Mouse (Mus musculus): ENCODE measurements around the gene Mia3. TPM values are rescaled to one million over a fixed set of nuclear protein-coding genes. Genes with fewer than 3 reads are reported as not detected.
"Not testable (repeated sequence)": the region's sequence is repeated elsewhere in the genome, so short reads cannot be mapped to it uniquely, and the experiment has no call there.

The Mia3 gene
- 100 to 1,000 TPM in 1 of 3 experiments, 10 to 100 TPM in 2; 90.7 to 111 (median 99.2) TPM for polyA plus RNA-seq (2017; shearing (Covaris generic))

GRCm38 (mm10) chr1:183369427-183370014 is at the start of gene Mia3:
TSS of gene Mia3 (minus strand) at chr1:183369553.
- ATAC-seq, result peak; percentile 97

DNA sequence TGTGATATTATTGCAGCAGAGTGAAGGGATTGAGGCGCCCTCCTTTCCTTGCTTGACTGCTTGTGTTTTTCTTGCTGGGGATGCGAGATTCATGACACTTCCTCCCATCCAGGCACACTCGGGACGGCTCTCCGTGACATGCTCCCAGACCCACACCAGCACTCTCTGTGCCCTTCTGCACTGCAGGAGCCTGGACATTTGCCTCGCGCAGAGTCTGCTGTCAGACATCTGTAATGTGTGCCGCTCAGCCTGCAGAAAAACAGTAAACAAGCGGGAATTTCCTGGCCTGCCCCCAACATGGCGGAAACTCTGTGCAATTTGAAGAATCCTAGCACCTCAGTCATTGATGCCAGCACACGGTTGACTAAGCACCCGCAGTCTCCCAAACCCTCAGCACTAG is 48.5 kb upstream of the Mia3 start, which contains the start of gene Hhipl2:
TSS of gene Hhipl2 (plus strand) at position 343 of the 400 bp plus-strand sequence.
- ATAC-seq, result no peak

GRCm38 (mm10) chr1:183414081-183414727 is 44.9 kb upstream of the Mia3 start:
- ATAC-seq, result no peak

GRCm38 (mm10) chr1:183403396-183403795 is 34.0 kb upstream of the Mia3 start:
- no peak for ATAC-seq

DNA sequence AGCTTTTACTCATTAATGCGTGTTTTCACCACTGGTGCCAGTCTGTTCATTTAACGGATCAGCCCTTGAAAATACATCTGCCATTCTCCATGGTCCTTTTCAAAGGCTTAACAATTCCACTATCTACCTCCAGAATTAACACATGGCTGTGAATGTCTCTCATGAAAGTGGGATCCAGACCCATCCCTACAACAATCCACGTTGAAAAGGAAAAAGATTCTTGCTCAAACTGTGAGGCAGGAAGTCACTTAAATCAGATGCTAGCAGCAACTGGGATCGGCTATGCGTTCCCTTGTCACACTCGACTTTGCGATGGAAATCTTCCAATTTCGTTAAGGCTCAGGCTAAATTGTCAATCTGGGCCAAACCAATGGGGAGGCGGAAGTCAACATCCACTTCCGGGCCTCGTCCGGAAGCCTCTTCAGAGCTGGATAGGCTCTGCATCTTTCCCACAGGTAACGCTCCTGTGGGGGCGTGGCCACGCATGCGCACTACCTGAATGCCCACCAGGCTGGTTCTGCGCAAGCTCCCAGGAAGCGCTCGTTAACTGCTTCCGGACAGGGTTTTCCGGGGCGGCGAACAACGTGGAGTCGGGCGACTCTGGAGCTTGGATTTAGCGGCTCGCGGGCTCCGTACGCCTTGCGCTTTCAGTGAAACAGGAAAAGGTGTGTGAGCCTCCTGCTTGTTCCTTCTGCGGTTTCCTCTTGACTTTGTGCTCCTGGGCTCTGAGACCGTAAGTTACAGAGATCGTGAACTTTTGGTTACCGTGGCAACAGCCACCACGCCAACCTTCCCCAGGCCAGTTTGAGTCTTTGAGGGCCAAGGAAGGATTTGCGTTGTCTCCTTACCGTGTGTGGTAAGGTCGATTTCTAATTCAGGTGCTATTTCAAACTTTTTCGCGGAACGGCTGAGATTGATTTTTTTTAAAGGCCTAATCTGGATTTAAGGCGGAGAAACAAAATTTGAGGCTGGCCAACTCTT is 19.4 kb upstream of the Mia3 start, which contains the start of gene Taf1a:
TSS of gene Taf1a (plus strand) at position 556 of the 981 bp plus-strand sequence.
- ATAC-seq, result peak; percentile 100

DNA sequence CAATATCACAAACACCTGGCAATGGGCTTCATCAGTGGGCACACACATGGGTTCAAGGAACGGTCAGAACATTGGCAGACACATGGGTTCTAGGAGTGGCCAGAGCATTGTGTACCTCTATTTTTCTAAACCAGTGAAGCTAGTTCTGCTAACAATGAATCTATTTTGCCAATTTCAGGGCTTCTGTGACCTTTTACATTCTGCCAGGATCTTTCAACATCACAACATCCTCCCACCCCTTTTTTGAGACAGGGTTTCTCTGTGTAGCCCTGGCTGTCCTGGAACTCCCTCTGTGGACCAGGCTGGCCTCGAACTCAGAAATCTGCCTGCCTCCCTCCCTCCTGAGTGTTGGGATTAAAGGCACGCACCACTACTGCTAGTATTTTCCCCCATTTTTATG is 18.1 kb upstream of the Mia3 start:
- not testable (repeated sequence) for ATAC-seq

DNA sequence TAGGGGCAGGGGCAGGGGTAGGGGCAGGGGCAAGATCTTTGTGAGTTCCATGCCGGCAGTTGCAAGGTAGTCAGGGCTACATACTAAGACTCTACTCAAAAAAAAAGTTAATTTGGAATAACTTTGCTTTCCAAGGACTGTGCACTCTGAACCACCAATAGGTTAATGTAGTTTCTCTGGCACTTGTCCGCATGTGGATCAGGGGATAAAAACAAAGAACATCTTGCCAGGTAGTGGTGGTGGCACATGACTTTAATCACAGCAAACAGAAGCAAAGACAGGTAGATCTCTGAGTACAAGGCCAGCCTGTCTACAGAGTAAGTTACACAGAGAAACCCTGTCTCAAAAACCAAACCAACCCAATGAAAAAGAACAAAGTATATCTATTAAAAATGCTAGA is 13.3 kb upstream of the Mia3 start:
- no peak for ATAC-seq

DNA sequence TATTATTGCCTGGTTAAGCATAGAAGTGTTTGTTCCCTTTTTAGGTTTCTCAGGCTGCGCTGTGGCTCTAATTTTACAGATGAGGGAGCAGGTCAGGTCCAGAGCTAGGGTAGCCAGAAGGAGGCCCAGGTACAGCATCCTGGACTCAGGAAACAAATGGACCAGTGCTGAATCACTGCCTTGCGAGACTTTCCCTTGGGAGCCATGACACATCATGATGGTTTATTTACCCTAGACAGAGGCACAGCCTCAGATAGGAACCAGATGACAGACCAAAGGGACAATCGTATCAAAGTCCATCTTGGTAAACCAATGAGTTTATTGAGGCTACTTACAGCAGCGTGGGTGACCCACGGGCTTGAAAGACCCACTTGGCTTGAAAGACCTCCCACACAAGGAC is 12.5 kb upstream of the Mia3 start:
- ATAC-seq, result no peak

DNA sequence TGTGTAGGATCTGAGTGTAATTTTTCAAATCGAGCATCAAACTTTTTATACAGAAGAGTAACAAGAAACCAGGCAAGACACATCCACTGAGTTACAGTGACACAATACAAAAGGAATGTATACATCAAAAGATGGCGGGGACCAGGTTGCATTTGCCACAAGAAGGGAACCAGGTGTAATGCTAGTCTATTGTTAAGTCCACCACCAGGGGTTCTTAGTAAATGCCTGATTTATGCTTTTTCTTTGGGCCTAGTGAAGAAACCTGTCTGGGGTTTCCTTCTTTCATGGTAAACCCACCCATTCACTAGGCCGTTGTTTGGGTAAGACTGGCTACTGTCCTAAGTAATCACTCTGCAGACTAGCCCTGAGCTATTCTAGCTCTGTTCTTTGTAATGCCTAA is 10.0 kb upstream of the Mia3 start:
- ATAC-seq, result not testable (repeated sequence)

DNA sequence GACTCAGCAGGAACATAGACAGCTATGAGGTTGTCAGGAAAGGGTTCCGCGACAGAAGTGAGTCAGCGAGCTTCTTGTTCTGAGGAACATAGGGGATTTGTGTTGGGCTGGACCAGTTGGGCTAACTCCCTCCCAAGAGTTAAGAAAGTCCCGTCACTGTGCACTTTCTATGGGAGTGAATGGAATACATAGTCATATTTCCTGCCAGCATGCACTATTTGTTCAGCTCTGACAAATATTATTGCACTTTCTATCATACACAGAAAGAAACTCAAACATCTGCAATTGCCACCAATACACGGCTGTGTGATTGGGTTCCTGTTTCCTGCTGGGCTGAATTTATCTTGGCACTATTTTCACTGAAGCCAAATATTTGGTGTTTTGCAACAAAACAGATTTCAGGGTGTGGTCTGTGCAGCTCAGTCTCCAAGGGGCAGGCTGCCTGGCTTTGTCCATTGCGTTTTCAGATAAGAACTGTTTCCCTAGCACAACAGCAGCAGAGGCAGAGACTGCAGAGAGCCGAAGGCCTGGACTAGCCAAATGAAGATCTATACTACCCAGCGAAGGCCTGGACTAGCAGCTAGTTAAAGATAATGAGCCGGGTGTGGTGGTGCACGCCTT is 9.1 kb upstream of the Mia3 start:
- ATAC-seq, result no peak

DNA sequence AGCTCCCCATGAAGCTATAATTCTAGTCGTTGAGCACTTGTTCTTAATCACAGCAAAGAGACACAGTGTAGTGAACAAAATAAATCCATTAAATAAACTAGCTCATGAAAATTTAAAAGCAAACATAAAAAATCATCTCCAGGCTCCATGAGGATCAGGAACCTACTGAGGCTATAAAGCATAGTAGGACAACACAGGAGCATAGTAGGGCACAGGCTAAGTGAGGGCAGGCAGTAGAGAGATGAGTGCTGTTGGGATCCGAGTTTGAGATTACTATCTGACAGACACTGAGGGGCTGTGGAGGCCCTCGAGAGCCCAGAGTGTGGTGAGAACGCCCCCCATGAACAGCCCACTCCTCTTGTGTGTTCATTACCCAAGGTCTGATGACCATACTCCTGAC is 7.7 kb upstream of the Mia3 start:
- ATAC-seq, result no peak

DNA sequence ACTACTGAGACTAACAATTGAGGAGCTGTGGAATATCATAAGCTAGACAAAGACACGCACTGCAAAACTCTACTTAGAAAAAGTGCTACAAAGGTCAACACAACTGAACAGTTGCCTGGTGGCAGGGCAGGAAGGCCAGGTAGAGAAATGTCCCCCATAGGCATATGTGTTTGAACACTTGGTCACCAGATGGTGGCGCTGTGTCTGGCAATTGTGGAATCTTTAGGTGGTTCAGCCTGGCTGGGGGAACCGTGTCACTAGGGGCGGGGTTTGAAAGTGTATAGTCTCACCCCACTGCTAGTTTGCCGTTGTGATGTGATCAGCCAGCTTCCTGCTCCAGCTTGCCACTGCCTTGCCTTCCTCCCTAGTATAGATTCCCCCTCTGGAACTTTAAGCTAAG is 5.4 kb upstream of the Mia3 start:
- ATAC-seq, result no peak

DNA sequence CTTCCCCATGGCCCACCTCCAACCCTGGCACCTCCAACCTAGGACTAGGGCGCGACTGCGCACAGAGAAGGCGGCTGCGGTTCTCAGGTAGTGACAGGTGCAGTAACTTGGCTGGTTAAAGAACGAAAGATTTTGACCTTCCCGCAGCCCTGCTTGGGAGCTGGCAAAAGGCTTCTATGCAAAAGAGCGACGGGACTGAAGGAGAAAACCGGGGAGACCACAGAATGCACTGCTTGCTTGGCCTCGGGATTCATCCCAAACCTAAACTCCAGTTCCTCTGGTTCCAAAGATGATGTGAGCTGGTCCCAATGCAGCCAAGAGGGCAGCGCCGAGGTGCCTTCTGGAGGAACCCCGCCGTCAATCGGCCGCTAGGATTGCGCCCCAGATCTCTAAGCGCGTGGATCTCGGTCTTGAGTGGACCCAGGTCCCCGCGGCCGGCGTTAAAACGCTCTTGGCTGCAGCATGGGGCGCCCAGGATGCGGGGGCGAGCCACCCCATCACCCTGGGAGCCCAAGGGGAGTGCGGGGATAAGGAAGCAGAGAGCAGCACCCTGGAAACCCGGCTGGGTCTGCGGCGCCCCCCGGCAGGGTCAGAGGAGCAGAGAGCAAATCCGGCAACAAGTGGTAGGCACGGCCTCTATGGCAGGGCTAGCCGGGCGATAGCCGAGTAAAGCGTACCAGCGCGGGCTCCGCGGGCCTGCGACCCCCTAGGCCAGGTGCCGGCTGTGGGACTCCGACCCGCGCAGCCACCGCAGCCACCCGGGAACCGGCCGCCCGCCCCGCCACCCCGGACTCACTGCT is 552 bp downstream of the Mia3 start:
- peak; percentile 7 for ATAC-seq

- no peak for ATAC-seq
These were observed 3.0 kb downstream of the Mia3 start for GRCm38 (mm10) chr1:183366361-183366760.

DNA sequence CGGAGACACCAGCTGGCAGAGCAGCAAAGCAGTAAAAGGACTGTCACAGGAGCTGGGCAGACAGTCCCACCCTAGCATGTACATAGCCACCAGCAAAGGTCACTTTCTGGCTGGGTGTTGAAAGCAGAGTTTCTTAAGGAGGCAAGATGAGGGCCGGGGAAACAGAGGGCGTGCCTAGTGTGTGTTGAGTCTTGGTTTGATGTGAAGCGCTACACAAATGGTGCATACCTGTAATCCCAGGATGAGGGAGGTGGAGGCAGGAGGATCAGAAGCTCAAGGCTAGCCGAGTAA is 5.8 kb downstream of the Mia3 start:
- no peak for ATAC-seq

- no peak for ATAC-seq
These were observed 6.4 kb downstream of the Mia3 start for GRCm38 (mm10) chr1:183362729-183363576.

GRCm38 (mm10) chr1:183362301-183362700 is 7.1 kb downstream of the Mia3 start:
- no peak for ATAC-seq

- ATAC-seq, result no peak
These were observed 10.5 kb downstream of the Mia3 start for GRCm38 (mm10) chr1:183358901-183359300.

DNA sequence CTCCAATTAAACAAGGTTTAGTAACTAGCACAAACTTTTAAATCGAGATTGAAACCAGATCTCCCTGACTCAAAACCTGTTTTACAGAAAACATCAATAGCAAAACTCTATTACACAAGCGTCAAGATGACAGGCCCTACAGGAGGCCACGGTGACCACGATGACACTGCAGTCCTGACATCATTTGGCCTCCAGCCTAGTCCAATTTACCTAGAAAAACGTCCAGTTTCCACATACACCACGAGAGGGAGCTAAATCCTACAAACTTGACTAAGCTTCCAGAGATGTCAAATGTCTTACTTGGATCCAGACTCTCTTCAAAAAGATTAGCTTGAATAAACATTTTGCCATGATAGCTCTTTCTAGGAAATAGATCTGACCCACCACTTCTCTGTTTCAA is 19.5 kb downstream of the Mia3 start:
- ATAC-seq, result peak; percentile 42

DNA sequence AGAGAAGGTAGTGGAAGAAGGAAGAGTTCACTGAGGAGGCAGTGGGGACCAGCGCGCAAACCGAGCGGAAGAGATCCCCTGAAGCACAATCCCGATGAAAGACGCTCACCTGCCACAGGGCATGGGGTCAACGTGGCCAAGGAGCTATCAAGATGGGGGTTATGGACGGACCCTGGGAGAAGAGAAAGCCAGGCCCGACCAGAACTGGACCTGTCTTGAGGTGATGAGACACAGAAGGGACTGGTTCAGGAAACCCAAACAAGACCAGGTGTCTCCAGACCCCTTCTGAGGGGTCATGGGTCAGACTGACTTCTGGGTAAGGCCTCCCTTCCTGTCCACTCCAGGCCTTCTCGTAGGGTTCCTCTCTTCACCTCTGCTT is 23.5 kb downstream of the Mia3 start:
- ATAC-seq, result no peak

All from inflammation-experienced regulatory T-cells, adult 6 months (primary cell).